Mouse (Mus musculus) heart, postnatal 0 days (tissue): Measurements from ENCODE around the gene Defb25. TPM values are rescaled to one million over a fixed set of nuclear protein-coding genes. Genes with fewer than 3 reads are reported as not detected.

Experiments
- ATAC-seq: fragments of 200-750 bp; cut with Nextera tagmentation; 2 replicates; pipeline ENCODE4 v1.8.0; 2017; ENCODE audit warnings: low read depth, moderate number of reproducible peaks, moderate library complexity; ENCODE audit not compliant: insufficient read depth
- DNase-seq: peaks from one replicate; pipeline ENCODE4 v3.0.0-alpha.2; 2016; ENCODE audit warnings: low spot score
- H3K27ac ChIP-seq: fragments of 300-500 bp; sonication (generic); 2 replicates; pipeline ENCODE4 v1.5.1; 2014; ENCODE audit warnings: low read depth, mild to moderate bottlenecking
- H3K27me3 ChIP-seq: fragments of 300-500 bp; sonication (generic); 2 replicates; pipeline ENCODE4 v1.6.1; 2014; ENCODE audit warnings: low read length, mixed read lengths; ENCODE audit not compliant: control insufficient read depth, insufficient read depth
- H3K36me3 ChIP-seq: fragments of 300-500 bp; sonication (generic); replicated peaks from 2 replicates; pipeline ENCODE4 v1.6.1; 2014; ENCODE audit warnings: low read length, mixed read lengths; ENCODE audit not compliant: control insufficient read depth, insufficient read depth
- H3K4me1 ChIP-seq: fragments of 300-500 bp; sonication (generic); 2 replicates; pipeline ENCODE4 v1.6.1; 2014; ENCODE audit warnings: antibody characterized with exemption; ENCODE audit not compliant: control insufficient read depth, insufficient read depth
- H3K4me2 ChIP-seq: fragments of 300-500 bp; sonication (generic); 2 replicates; pipeline ENCODE4 v1.6.1; 2014; ENCODE audit warnings: low read depth, mild to moderate bottlenecking, low read length, moderate library complexity
- H3K4me3 ChIP-seq: fragments of 300-500 bp; sonication (generic); 2 replicates; pipeline ENCODE4 v1.5.1; 2014; ENCODE audit warnings: low read depth, low read length
- H3K9ac ChIP-seq: fragments of 300-500 bp; sonication (generic); replicated peaks from 2 replicates; pipeline ENCODE4 v1.6.1; 2014; ENCODE audit warnings: low read depth, low read length, mixed read lengths
- H3K9me3 ChIP-seq: fragments of 300-500 bp; sonication (generic); replicated peaks from 2 replicates; pipeline ENCODE4 v1.6.1; 2016; ENCODE audit warnings: low read length; ENCODE audit not compliant: control insufficient read depth
- CTCF ChIP-seq: IDR thresholded peaks from 2 replicates; pipeline ENCODE4 v1.5.1; 2016; ENCODE audit warnings: antibody characterized with exemption, control low read depth, low read depth
- EP300 ChIP-seq: IDR thresholded peaks from 2 replicates; pipeline ENCODE4 v1.6.1; 2016; ENCODE audit warnings: antibody characterized with exemption, low read depth
- WGBS: fragments of 180-500 bp; shearing (Covaris S2); extraction: QIAGEN DNeasy Blood & Tissue Kit; methylation state at CpG from one replicate; pipeline ENCODE4 v1.1.7; 2014; 5-methylcytosine and 5-hydroxymethylcytosine counted together
- polyA plus RNA-seq: library from polyadenylated mRNA; unstranded; fragments of >200 nt; fragmentation: Nextera tagmentation; extraction: Ambion mirVana; gene quantifications from 2 replicates; pipeline ENCODE4 v1.2.1, GENCODE M21; 2015
- total RNA-seq: library from RNA; depleted of rRNA; stranded (reverse); fragments of >200 nt; gene quantifications from 2 replicates; pipeline ENCODE4 v1.2.3, GENCODE M21; 2014; ENCODE audit warnings: low replicate concordance; rRNA removed

Defb25 gene
- not detected in 2 replicates for total RNA-seq
- 0.53 and 0.54 TPM in 2 replicates for polyA plus RNA-seq

- DNase-seq (no peak), ATAC-seq (no peak)
- H3K27ac ChIP-seq = no peak within 1 kb of the TSS
- TF ChIP-seq EP300 = no peak
- 0 out of 2 replicates have a peak, but pooled peaks cover 6% of the 10 kb centered on the region for H3K4me1 ChIP-seq
- H3K36me3 ChIP-seq = no peaks in the 10 kb centered on the region
- H3K4me2 ChIP-seq = no peak within 1 kb of the TSS
- no peak within 1 kb of the TSS for H3K9ac ChIP-seq
- WGBS = 66% methylated on average over 7 of the region's 7 CpGs
- no peak within 1 kb of the TSS for H3K4me3 ChIP-seq
- H3K9me3 ChIP-seq = 0 out of 2 replicates have a peak, but pooled peaks cover 4% of the 10 kb centered on the region
- peaks cover 21% of the 10 kb centered on the region for H3K27me3 ChIP-seq
These were observed at the start of gene Defb25 for GRCm38 (mm10) chr2:152622953-152623352. Defb25 (minus strand) TSS chr2:152623053.

GRCm38 (mm10) chr2:152672166-152672565, 49.3 kb upstream of the Defb25 start:
- TF ChIP-seq CTCF (no peak), EP300 (no peak)
- WGBS = 80% methylated on average over 12 of the region's 12 CpGs
- H3K9me3 ChIP-seq = no peaks in the 10 kb centered on the region
- H3K4me2 ChIP-seq = peak overlapping the region; percentile 89; the same call in 1 of the 2 replicates
- H3K4me3 ChIP-seq = no peak overlapping the region
- peaks cover 25% of the 10 kb centered on the region for H3K4me1 ChIP-seq
- no peak overlapping the region for H3K9ac ChIP-seq
- no peak for DNase-seq
- H3K27me3 ChIP-seq = no peaks in the 10 kb centered on the region
- H3K27ac ChIP-seq = no peak overlapping the region
- peaks cover 21% of the 10 kb centered on the region for H3K36me3 ChIP-seq
- no peak for ATAC-seq

- H3K27me3 ChIP-seq = no peaks in the 10 kb centered on the region
- peaks cover 25% of the 10 kb centered on the region for H3K4me1 ChIP-seq
These were observed 48.8 kb upstream of the Defb25 start for GRCm38 (mm10) chr2:152671642-152671999.

DNA sequence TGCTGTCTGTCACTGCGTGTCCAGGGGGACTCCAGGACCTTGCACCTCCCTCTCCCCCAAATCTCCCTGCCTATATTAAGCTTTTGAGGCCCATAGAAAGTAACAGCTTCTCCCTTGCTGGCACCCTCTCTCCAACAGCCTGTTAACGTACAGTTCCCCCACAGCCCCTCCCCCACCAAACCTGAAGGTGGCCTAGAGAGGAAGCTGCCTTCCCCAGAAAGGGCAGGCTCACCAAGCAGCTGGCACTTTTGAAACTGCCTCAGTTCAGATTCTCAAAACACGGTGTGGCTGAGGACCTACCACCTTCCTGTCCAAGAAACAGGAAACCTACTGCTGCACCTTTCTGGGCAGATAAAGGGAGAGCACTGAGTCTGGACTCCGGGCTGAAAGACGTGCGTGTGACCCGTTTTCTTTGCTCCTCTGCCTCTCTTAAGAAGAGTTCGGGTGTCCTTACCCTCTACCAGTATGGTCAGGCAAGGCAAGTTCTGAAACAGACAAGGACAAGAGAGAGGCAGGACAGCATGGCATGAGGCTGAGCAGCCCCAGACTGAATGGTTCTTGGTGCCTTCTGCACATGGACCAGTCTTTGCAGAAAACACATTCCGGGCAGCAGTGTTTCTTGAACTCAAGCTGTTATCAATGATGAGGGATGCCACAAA, 48.3 kb upstream of the Defb25 start:
- peaks cover 25% of the 10 kb centered on the region for H3K4me1 ChIP-seq
- DNase-seq (no peak), ATAC-seq (no peak)
- 35% methylated on average over 9 of the region's 9 CpGs for WGBS
- peak overlapping the region; percentile 86 for H3K4me3 ChIP-seq
- peak overlapping the region; percentile 76 for H3K9ac ChIP-seq
- peaks cover 12% of the 10 kb centered on the region for H3K36me3 ChIP-seq
- H3K9me3 ChIP-seq = no peaks in the 10 kb centered on the region
- peak overlapping the region; percentile 37; the same call in 1 of the 2 replicates for H3K27ac ChIP-seq
- TF ChIP-seq CTCF = no peak
- no peak for TF ChIP-seq EP300
- peak overlapping the region; percentile 89 for H3K4me2 ChIP-seq
- H3K27me3 ChIP-seq = no peaks in the 10 kb centered on the region

More at GRCm38 (mm10) chr2:152671642-152671999, 48.8 kb upstream of the Defb25 start:
- no peaks in the 10 kb centered on the region for H3K9me3 ChIP-seq
- H3K4me3 ChIP-seq = peak overlapping the region; percentile 86
- no peak for ATAC-seq
- TF ChIP-seq EP300 (no peak), CTCF (peak; percentile 46)
- WGBS = 19% methylated on average over 5 of the region's 5 CpGs
- H3K9ac ChIP-seq = peak overlapping the region; percentile 76
- peak overlapping the region; percentile 37; the same call in 1 of the 2 replicates for H3K27ac ChIP-seq
- peaks cover 17% of the 10 kb centered on the region for H3K36me3 ChIP-seq
- peak overlapping the region; percentile 89 for H3K4me2 ChIP-seq
- DNase-seq = peak; percentile 39

DNA sequence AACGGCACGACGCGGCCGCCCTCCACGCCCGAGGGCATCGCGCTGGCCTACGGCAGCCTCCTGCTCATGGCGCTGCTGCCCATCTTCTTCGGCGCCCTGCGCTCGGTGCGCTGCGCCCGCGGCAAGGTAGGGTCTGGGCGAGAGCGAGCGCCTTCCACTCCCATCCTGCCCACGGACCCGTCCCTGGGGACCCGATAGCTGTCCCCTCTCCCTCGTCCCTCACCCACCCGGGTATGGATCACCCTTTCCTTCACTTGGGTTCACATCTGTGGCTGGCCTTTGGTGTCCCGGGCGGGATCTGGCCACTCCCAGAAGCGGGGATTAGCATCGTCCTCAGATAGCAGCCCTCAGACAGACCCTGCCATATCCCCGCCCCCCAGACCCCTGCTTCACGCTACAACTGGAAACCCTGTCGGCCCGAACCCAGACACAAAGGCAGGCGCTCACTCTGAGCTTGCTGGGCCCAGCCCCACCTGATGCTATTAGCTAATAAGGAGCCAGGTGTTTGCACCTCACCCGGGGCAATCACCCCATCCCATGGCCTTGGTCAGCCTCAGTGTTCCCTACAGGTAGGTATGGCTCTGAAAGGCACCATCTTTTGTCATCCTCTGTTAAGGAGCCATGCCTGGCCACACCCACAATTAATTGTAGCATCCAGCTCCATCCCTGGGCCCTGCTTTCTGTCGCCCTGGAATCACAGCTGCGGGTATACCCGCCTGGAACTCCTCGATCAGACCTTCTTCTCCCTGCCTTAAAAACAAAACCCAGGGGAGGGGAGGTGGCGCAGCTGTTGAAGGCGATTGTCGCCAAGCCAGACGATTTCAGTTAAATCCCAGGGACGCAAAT, 47.0 kb upstream of the Defb25 start:
- Histone ChIP-seq H3K9me3 (no peaks in the 10 kb centered on the region), H3K27me3 (no peaks in the 10 kb centered on the region), H3K9ac (peak overlapping the region; percentile 76), H3K4me1 (peaks cover 25% of the 10 kb centered on the region), H3K27ac (peak overlapping the region; percentile 87), H3K36me3 (no peaks in the 10 kb centered on the region; the same call in 1 of the 2 replicates), H3K4me3 (peak overlapping the region; percentile 86), H3K4me2 (peak overlapping the region; percentile 89)
- ATAC-seq = peak; percentile 62
- 1% methylated on average over 46 of the region's 46 CpGs for WGBS
- TF ChIP-seq EP300 (no peak), CTCF (no peak)
- no peak for DNase-seq
